27 mouse cellular contexts compared by ENCODE assay signal in the genomic region with DNA sequence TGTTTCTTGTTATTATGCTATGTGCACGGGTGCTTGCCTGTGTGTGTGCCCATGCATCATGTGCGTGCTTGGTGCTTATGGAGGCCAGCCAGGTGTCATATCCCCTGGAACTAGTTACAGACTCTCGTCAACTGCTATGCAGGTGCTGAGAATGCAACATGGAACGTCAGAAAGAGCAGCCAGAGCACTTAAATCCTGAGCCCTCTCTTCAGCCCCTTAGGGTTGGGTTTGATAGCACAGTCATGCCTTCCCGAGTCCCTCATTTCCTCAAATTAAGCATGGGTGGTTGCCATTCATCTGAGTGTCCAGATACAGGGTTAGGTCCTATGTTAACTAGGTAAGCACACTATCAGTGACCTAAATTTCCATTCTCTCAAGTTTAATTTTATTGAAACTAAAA.
"Had no signal": no experiment of that assay in that cellular context is flagged by ENCODE, and none has a peak within 500 bp of the region (broad histone marks: within the 10 kb centered on the region; RNA-seq: fewer than 3 reads in every experiment).

No protein-coding gene starts in this region.

- H3K9ac ChIP-seq: embryonic facial prominence, embryonic 12.5 days; embryonic facial prominence, embryonic 13.5 days; embryonic facial prominence, embryonic 15.5 days; forebrain, embryonic 12.5 days; forebrain, embryonic 13.5 days; forebrain, embryonic 15.5 days; forebrain, postnatal 0 days had no signal

- H3K27ac ChIP-seq: embryonic facial prominence, embryonic 10.5 days; embryonic facial prominence, embryonic 12.5 days; embryonic facial prominence, embryonic 13.5 days; embryonic facial prominence, embryonic 15.5 days; forebrain, embryonic 10.5 days; forebrain, embryonic 12.5 days; forebrain, embryonic 13.5 days; forebrain, embryonic 15.5 days; gastrocnemius, adult 2 months had no signal

- H3K9me3 ChIP-seq: embryonic facial prominence, embryonic 10.5 days; embryonic facial prominence, embryonic 12.5 days; embryonic facial prominence, embryonic 13.5 days; embryonic facial prominence, embryonic 15.5 days; forebrain, embryonic 10.5 days; forebrain, embryonic 12.5 days; forebrain, embryonic 13.5 days; forebrain, embryonic 15.5 days had no signal

- H3K36me3 ChIP-seq: embryonic facial prominence, embryonic 10.5 days; embryonic facial prominence, embryonic 12.5 days; embryonic facial prominence, embryonic 13.5 days; embryonic facial prominence, embryonic 15.5 days; forebrain, embryonic 10.5 days; forebrain, embryonic 12.5 days; forebrain, embryonic 15.5 days had no signal

- H3K27me3 ChIP-seq: embryonic facial prominence, embryonic 12.5 days; embryonic facial prominence, embryonic 13.5 days; embryonic facial prominence, embryonic 15.5 days; forebrain, embryonic 12.5 days; forebrain, embryonic 13.5 days had no signal

- H3K4me3 ChIP-seq: embryonic facial prominence, embryonic 10.5 days; embryonic facial prominence, embryonic 12.5 days; embryonic facial prominence, embryonic 13.5 days; embryonic facial prominence, embryonic 15.5 days; erythroblast, embryonic 14.5 days; forebrain, embryonic 10.5 days; forebrain, embryonic 12.5 days; forebrain, embryonic 13.5 days; forebrain, embryonic 15.5 days; gastrocnemius, adult 2 months had no signal

- H3K4me1 ChIP-seq: embryonic facial prominence, embryonic 10.5 days; embryonic facial prominence, embryonic 12.5 days; embryonic facial prominence, embryonic 13.5 days; embryonic facial prominence, embryonic 15.5 days; forebrain, embryonic 12.5 days; forebrain, embryonic 15.5 days had no signal

- ATAC-seq: forebrain, embryonic 13.5 days; forebrain, embryonic 14.5 days; forebrain, embryonic 15.5 days; forebrain, embryonic 16.5 days; forebrain, postnatal 0 days had no signal

- DNase-seq: cerebellum, adult 2 months; cerebellum, adult 8-10 months; cerebellum, adult 9-10 months; cerebellum, adult 9-11 months; cerebellum, postnatal 10 days; cerebellum, postnatal 14 days; cerebellum, postnatal 25 days; cerebellum, postnatal 36 days; embryo, embryonic 11 days; forebrain, postnatal 0 days; gastrocnemius, adult 2 months; gastrocnemius, postnatal 10 days; gastrocnemius, postnatal 14 days; gastrocnemius, postnatal 25 days; gastrocnemius, postnatal 36 days; heart, adult 18-20 months had no signal

- H3K4me2 ChIP-seq: embryonic facial prominence, embryonic 12.5 days; embryonic facial prominence, embryonic 13.5 days; embryonic facial prominence, embryonic 15.5 days; forebrain, embryonic 12.5 days; forebrain, embryonic 13.5 days; forebrain, embryonic 15.5 days had no signal
